Mouse (Mus musculus) heart, adult 2 months (tissue): ENCODE data around the gene Pld4.

Experiments used
- CTCF ChIP-seq: fragments of 200-600 bp; IDR thresholded peaks from 2 replicates; pipeline ENCODE4 v1.8.1; 2022; ENCODE audit warnings: antibody characterized with exemption, mild to moderate bottlenecking, moderate library complexity
- EP300 ChIP-seq: fragments of 200-500 bp; IDR thresholded peaks from 2 replicates; pipeline ENCODE4 v1.6.1; 2011; ENCODE audit warnings: low read depth, low read length, control low read depth; ENCODE audit not compliant: insufficient read depth

DNA sequence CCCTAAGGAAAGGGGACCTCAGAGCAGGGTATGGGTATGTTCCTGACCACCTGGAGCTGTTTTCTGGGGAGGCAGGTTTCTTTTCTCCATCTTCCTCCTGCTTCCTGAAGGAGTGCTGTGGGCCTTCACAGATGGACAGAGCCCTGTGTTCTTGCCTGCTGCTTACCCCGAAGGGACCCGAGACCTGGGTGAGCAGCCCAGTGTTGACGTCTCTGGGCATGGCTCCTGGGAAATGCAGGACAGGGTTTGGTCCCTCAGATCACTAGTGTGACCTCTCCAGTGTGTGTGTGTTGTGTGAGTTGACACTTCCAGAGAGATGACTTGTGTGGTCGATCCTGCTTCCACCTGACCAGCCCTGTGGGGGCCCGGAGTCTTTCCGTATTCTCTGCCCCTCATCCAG is 37.0 kb upstream of the Pld4 start:
- TF ChIP-seq CTCF (no peak), EP300 (no peak)
